ENCODE assay signal across 8 mouse cellular contexts in the genomic region with DNA sequence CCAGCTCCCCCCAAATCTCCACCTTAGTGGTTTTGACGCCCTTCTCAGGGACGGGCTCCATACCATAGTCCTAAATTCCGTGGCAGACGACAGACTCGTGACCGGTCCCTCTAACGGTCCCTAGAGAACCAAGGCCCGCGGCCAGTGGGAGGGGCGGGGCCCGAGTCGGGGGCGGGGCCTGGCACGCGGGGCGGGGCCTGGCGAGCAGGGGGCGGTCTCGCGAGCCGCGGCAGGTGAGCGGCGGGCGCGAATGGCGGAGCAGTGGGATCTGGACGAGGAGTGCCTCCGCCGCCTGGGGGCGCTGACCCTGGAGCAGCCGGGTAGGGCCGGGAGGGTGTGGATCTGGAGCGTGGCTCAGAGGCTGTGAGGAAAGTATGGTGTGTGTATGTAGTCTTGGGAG. TPM values are rescaled to one million over a fixed set of nuclear protein-coding genes. Genes with fewer than 3 reads are reported as not detected.
DNase-seq lines count a peak whose midpoint lies in the region; ATAC-seq and TF ChIP-seq lines count a peak whose summit lies in the region.

A gene (minus strand): TSS at position 112 of the 400 bp plus-strand sequence.
A gene (plus strand): TSS at position 181 of the 400 bp plus-strand sequence.

- H3K9ac ChIP-seq in hindbrain, embryonic 15.5 days: no peak within 1 kb of the TSS
- no peak within 1 kb of the TSS for H3K9ac ChIP-seq in liver, adult 2 months (ENCODE audit: low read depth, low read length)
- peak within 1 kb of the TSS; percentile 43; the same call in 1 of the 2 replicates for H3K9ac ChIP-seq in midbrain, embryonic 16.5 days (ENCODE audit: low read depth, low read length)

- no peak within 1 kb of the TSS for H3K27ac ChIP-seq in hindbrain, embryonic 15.5 days (replicated peaks)
- no peak within 1 kb of the TSS for H3K27ac ChIP-seq in liver, adult 2 months (replicated peaks; ENCODE audit: insufficient read depth, low read depth, low read length)
- no peak within 1 kb of the TSS for H3K27ac ChIP-seq in midbrain, embryonic 16.5 days (ENCODE audit: low read length)

- TF ChIP-seq POLR2A in liver, adult 2 months (IDR thresholded peaks at IDR 0.05; ENCODE audit: extremely low read depth, insufficient read depth, low read length): no peak

- no peaks in the 10 kb centered on the region for H3K79me2 ChIP-seq in liver, adult 2 months (ENCODE audit: control insufficient read depth, insufficient read depth, low read length)

- DNase-seq in CD4-positive, CD25-positive, alpha-beta regulatory T cell, adult 2 months (ENCODE audit: low read depth, low spot score): peak; percentile 50
- peak; percentile 67 for DNase-seq in cerebellum, adult 9-10 months
- peak; percentile 4 for DNase-seq in forelimb bud, embryonic 11.5 days (ENCODE audit: low read depth, low spot score)
- DNase-seq in liver, adult 2 months (ENCODE audit: extremely low read depth, low read depth, low spot score): no peak
- peak; percentile 56 for DNase-seq in thymus, postnatal 14 days

- peaks cover 9% of the 10 kb centered on the region for H3K4me1 ChIP-seq in hindbrain, embryonic 15.5 days (replicated peaks)
- no peaks in the 10 kb centered on the region for H3K4me1 ChIP-seq in liver, adult 2 months (ENCODE audit: control insufficient read depth, insufficient read depth, low read length)
- H3K4me1 ChIP-seq in midbrain, embryonic 16.5 days (ENCODE audit: control insufficient read depth, insufficient read depth, low read length): peaks cover 6% of the 10 kb centered on the region

- peak within 1 kb of the TSS; percentile 82 for H3K4me2 ChIP-seq in hindbrain, embryonic 15.5 days
- H3K4me2 ChIP-seq in midbrain, embryonic 16.5 days (ENCODE audit: low read length): peak within 1 kb of the TSS; percentile 66

- no peaks in the 10 kb centered on the region for H3K9me3 ChIP-seq in hindbrain, embryonic 15.5 days
- H3K9me3 ChIP-seq in midbrain, embryonic 16.5 days (replicated peaks; ENCODE audit: control insufficient read depth, low read length, poor library complexity, severe bottlenecking): no peaks in the 10 kb centered on the region

- WGBS in hindbrain, embryonic 15.5 days: under 1% methylated on average over 34 of the region's 34 CpGs
- 5% methylated on average over 33 of the region's 34 CpGs for WGBS in liver, adult 2 months
- 2% methylated on average over 28 of the region's 34 CpGs for WGBS in midbrain, embryonic 16.5 days

- no peak for ATAC-seq in CD4-positive, CD25-positive, alpha-beta regulatory T cell, adult 4 months
- peak; percentile 63; the same call in 1 of the 2 replicates for ATAC-seq in hindbrain, embryonic 15.5 days (ENCODE audit: low FRiP score, low read depth)
- ATAC-seq in midbrain, embryonic 16.5 days: peak; percentile 62

- peak; percentile 49 for TF ChIP-seq CTCF in liver, adult 2 months (IDR thresholded peaks at IDR 0.05; ENCODE audit: low read depth, low read length)

- peak within 1 kb of the TSS; percentile 37 for H3K4me3 ChIP-seq in hindbrain, embryonic 15.5 days
- H3K4me3 ChIP-seq in liver, adult 2 months (ENCODE audit: insufficient read depth, low read depth, low read length): peak within 1 kb of the TSS; percentile 16; the same call in 1 of the 2 replicates
- peak within 1 kb of the TSS; percentile 34 for H3K4me3 ChIP-seq in midbrain, embryonic 16.5 days (ENCODE audit: low read depth, low read length)

- peaks cover 7% of the 10 kb centered on the region; the same call in 1 of the 2 replicates for H3K27me3 ChIP-seq in hindbrain, embryonic 15.5 days
- peaks cover 3% of the 10 kb centered on the region; the same call in 1 of the 2 replicates for H3K27me3 ChIP-seq in liver, adult 2 months (ENCODE audit: control insufficient read depth, insufficient read depth, low read length)
- H3K27me3 ChIP-seq in midbrain, embryonic 16.5 days (ENCODE audit: control insufficient read depth, insufficient read depth, low read depth, low read length): no peaks in the 10 kb centered on the region

- H3K36me3 ChIP-seq in hindbrain, embryonic 15.5 days: no peaks in the 10 kb centered on the region
- H3K36me3 ChIP-seq in liver, adult 2 months (ENCODE audit: control insufficient read depth, insufficient read depth, low read length): no peaks in the 10 kb centered on the region
- H3K36me3 ChIP-seq in midbrain, embryonic 16.5 days (ENCODE audit: control insufficient read depth, insufficient read depth, low read length): no peaks in the 10 kb centered on the region

RNA-seq across cellular contexts. Expression of the first gene that starts in this region (rescaled TPM):
- polyA plus RNA-seq in CD4-positive, CD25-positive, alpha-beta regulatory T cell, adult 4 months (2017; shearing (Covaris generic)): not detected
- not detected in 2 replicates for polyA plus RNA-seq in hindbrain, embryonic 15.5 days (2015; fragmentation: Nextera tagmentation; extraction: Ambion mirVana)
- not detected in 2 replicates for total RNA-seq in liver, adult 2 months (2014; rRNA removed)
- polyA plus RNA-seq in liver, adult 2 months (2012; rRNA removed): not detected in 2 replicates
- not detected in 2 replicates for polyA plus RNA-seq in midbrain, embryonic 16.5 days (2015; fragmentation: Nextera tagmentation; extraction: Ambion mirVana)

RNA-seq across cellular contexts. Expression of the second gene that starts in this region (rescaled TPM):
- not detected for polyA plus RNA-seq in CD4-positive, CD25-positive, alpha-beta regulatory T cell, adult 4 months (2017; shearing (Covaris generic))
- polyA plus RNA-seq in hindbrain, embryonic 15.5 days (2015; fragmentation: Nextera tagmentation; extraction: Ambion mirVana): 0.75 and 1.3 TPM in 2 replicates
- total RNA-seq in liver, adult 2 months (2014; rRNA removed): not detected in 2 replicates
- not detected in 2 replicates for polyA plus RNA-seq in liver, adult 2 months (2012; rRNA removed)
- 0.85 and 0.89 TPM in 2 replicates for polyA plus RNA-seq in midbrain, embryonic 16.5 days (2015; fragmentation: Nextera tagmentation; extraction: Ambion mirVana)

Comparison
In these comparisons a context has a peak if more than half of its experiments do, and no peak if none do; other contexts are left out.
1. Peak in ATAC-seq, H3K4me3 ChIP-seq, H3K9ac ChIP-seq and H3K4me2 ChIP-seq in midbrain, embryonic 16.5 days; RNA of the genes that start here not detected or under 1 TPM.